Comparison of ENCODE assay signal across 7 mouse cellular contexts in the genomic region with DNA sequence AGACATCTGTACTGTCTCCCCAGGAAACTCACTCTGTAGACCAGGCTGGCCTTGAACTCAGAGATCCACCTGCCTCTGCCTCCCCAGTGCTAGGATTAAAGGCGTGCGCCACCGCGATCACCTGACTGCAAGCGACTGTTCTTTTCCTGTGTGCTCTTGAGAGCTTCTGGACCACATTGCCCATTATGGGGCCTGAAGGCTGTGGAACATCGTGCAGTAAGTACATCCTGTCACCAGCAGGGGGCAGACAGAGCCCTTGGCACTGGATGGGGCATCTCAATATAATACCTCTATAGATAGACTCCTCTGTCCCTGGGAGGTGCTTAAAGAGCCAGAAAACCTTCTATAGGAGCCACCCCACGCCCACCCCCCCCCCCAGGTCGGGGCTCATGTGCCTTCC. TPM values are rescaled to one million over a fixed set of nuclear protein-coding genes. Genes with fewer than 3 reads are reported as not detected.
DNase-seq lines count a peak whose midpoint lies in the region; ATAC-seq lines count a peak whose summit lies in the region.

No protein-coding gene starts in this region.

- ATAC-seq in forebrain, embryonic 16.5 days: peak; percentile 52; the same call in 1 of the 2 replicates
- ATAC-seq in hindbrain, embryonic 12.5 days (ENCODE audit: low FRiP score): peak; percentile 61

- no peaks in the 10 kb centered on the region for H3K4me1 ChIP-seq in forebrain, embryonic 16.5 days (replicated peaks; ENCODE audit: control insufficient read depth, insufficient read depth, low read length)
- H3K4me1 ChIP-seq in hindbrain, embryonic 12.5 days: peaks cover 2% of the 10 kb centered on the region; the same call in 1 of the 2 replicates

- H3K27me3 ChIP-seq in forebrain, embryonic 16.5 days (replicated peaks; ENCODE audit: control insufficient read depth, insufficient read depth, low read length): no peaks in the 10 kb centered on the region
- H3K27me3 ChIP-seq in hindbrain, embryonic 12.5 days: no peaks in the 10 kb centered on the region

- H3K27ac ChIP-seq in forebrain, embryonic 16.5 days (ENCODE audit: low read length): no peak overlapping the region
- no peak overlapping the region for H3K27ac ChIP-seq in hindbrain, embryonic 12.5 days

- H3K36me3 ChIP-seq in forebrain, embryonic 16.5 days (ENCODE audit: control insufficient read depth, insufficient read depth): no peaks in the 10 kb centered on the region
- no peaks in the 10 kb centered on the region for H3K36me3 ChIP-seq in hindbrain, embryonic 12.5 days

- H3K9me3 ChIP-seq in forebrain, embryonic 16.5 days (ENCODE audit: control insufficient read depth, low read length): no peaks in the 10 kb centered on the region
- no peaks in the 10 kb centered on the region for H3K9me3 ChIP-seq in hindbrain, embryonic 12.5 days (replicated peaks)

- 32% methylated on average over 8 of the region's 8 CpGs for WGBS in forebrain, embryonic 16.5 days
- WGBS in hindbrain, embryonic 12.5 days: 39% methylated on average over 8 of the region's 8 CpGs

- H3K9ac ChIP-seq in forebrain, embryonic 16.5 days (replicated peaks; ENCODE audit: low read depth, low read length): no peak overlapping the region
- no peak overlapping the region for H3K9ac ChIP-seq in hindbrain, embryonic 12.5 days

- H3K4me3 ChIP-seq in forebrain, embryonic 16.5 days (replicated peaks; ENCODE audit: low read length): no peak overlapping the region
- H3K4me3 ChIP-seq in hindbrain, embryonic 12.5 days: no peak overlapping the region

- peak; percentile 94 for DNase-seq in NIH3T3 (ENCODE audit: low read depth)
- DNase-seq in cerebellum, adult 11 months: peak; percentile 87
- DNase-seq in layer of hippocampus, postnatal 36 days: peak; percentile 68 to 69
- DNase-seq in lung, postnatal 36 days: peak; percentile 86
- peak; percentile 67 for DNase-seq in skeletal muscle tissue, adult 2 months (ENCODE audit: low read depth, low spot score)

- no peak overlapping the region for H3K4me2 ChIP-seq in forebrain, embryonic 16.5 days (ENCODE audit: low read length)
- no peak overlapping the region for H3K4me2 ChIP-seq in hindbrain, embryonic 12.5 days (replicated peaks)

RNA-seq across cellular contexts. Expression of a gene that starts 12.8 kb away (rescaled TPM):
- 1.2 and 1.6 TPM in 2 replicates for polyA plus RNA-seq in forebrain, embryonic 16.5 days (2015; fragmentation: Nextera tagmentation; extraction: Ambion mirVana)
- 1.9 and 6.1 TPM in 2 replicates for polyA plus RNA-seq in hindbrain, embryonic 12.5 days (2016; fragmentation: Nextera tagmentation; extraction: Ambion mirVana)
- 1 to 10 TPM in 1 of 2 experiments, under 1 TPM in 1; 0.88 to 1.2 TPM for total RNA-seq in layer of hippocampus, postnatal 36 days (2021)

RNA-seq across cellular contexts. Expression of a gene that starts 59.7 kb away (rescaled TPM):
- polyA plus RNA-seq in forebrain, embryonic 16.5 days (2015; fragmentation: Nextera tagmentation; extraction: Ambion mirVana): 13.6 and 15.9 TPM in 2 replicates
- 15.1 and 17.6 TPM in 2 replicates for polyA plus RNA-seq in hindbrain, embryonic 12.5 days (2016; fragmentation: Nextera tagmentation; extraction: Ambion mirVana)
- total RNA-seq in layer of hippocampus, postnatal 36 days (2021): 10 to 100 TPM; 16.2 to 21.9 TPM
